Mouse (Mus musculus) thymus, postnatal 4 days (tissue): ENCODE measurements at regions not wholly inside any gene's neighbourhood (a gene's known extent, or its start where the extent isn't known, plus 50 kb on each side); places are given as distances from the start of the nearest gene placed in this dataset.
A peak's percentile ranks its signal among the peaks of the same experiment; 100 is the strongest.

ENCODE experiments used
- DNase-seq: peaks from one replicate; pipeline ENCODE4 v3.0.0; 2021

DNA sequence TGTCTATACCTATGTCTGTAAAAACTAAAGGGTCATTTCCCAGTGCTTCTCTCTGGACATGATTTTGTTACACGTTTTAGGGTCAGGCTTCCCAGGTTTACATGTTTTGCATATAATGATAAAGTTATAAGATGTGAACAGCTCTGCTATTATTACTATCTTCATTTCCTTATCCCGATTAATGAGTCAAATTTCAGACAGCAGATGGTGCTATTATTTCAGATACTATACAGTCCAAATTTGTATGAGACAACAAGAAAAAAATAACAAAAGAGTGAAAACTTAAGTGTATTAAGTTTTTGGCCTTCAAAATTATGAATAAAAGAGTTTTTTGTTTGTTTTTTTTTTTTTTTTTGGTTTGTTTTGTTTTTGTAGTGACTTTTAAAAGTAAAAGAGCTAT is 922.9 kb upstream of the Ppp6c start:
- no peak for DNase-seq

DNA sequence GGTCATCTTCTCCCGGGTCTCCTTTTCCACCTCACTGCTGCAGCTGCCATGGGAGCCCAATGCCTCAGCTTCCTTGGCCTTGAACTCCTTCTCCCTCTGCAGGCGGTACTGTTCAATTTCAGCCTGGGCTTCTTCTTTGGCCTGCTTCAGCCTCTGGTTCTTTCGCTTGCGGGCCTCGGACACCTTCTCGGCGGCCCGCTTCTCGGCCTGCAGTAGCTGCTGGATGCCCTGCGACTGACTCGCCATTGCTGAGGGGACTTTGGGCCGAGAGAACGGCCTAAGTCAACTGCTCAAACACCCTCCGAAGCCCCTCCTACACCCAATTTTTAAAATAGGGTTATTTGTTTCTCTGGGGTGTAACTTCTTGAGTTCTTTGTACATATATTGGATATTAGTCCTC is 901.4 kb upstream of the Ppp6c start:
- DNase-seq: peak; percentile 9

DNA sequence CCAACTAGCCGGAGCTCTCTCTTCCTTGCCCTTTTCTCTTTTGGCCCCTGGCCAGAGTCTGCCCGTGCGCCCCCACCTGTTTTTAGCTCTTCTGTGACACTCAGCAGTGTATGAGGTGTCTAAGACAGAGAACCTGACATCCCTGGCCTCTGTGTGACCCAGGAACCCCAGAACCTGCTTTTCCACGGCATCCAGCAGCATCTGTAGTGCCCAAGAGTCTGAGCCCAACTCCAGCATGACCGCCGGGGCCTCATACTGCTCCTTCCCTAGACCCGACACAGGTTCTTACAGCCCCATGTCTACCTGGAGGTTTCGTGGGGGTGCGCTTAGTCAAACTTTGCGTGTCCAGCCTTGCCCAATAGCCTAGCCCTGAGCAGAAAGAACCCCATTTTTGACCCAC is 892.9 kb upstream of the Ppp6c start:
- no peak for DNase-seq

- no peak for DNase-seq
These were observed 888.2 kb upstream of the Ppp6c start for GRCm38 (mm10) chr2:40114435-40114834.
